Mouse (Mus musculus) small intestine, adult 2 months (tissue): ENCODE results near the gene Tmed2. TPM values are rescaled to one million over a fixed set of nuclear protein-coding genes. Genes with fewer than 3 reads are reported as not detected.

Experiments used
- H3K27ac ChIP-seq: fragments of 200-500 bp; 2 replicates; pipeline ENCODE4 v1.5.1; 2012; ENCODE audit warnings: low read depth, low read length, control low read depth, inconsistent platforms; ENCODE audit not compliant: insufficient read depth
- H3K27me3 ChIP-seq: fragments of 200-500 bp; 2 replicates; pipeline ENCODE4 v1.6.1; 2012; ENCODE audit warnings: mild to moderate bottlenecking, moderate library complexity, low read length, inconsistent platforms; ENCODE audit not compliant: control insufficient read depth, insufficient read depth
- H3K36me3 ChIP-seq: fragments of 200-500 bp; 2 replicates; pipeline ENCODE4 v1.6.1; 2012; ENCODE audit warnings: mild to moderate bottlenecking, low read length, control low read depth, inconsistent platforms; ENCODE audit not compliant: control insufficient read depth, insufficient read depth
- H3K4me1 ChIP-seq: fragments of 200-500 bp; 2 replicates; pipeline ENCODE4 v1.6.1; 2012; ENCODE audit warnings: low read length, inconsistent platforms, mixed read lengths; ENCODE audit not compliant: control insufficient read depth, insufficient read depth, insufficient read length
- H3K4me3 ChIP-seq: fragments of 200-500 bp; 2 replicates; pipeline ENCODE4 v1.5.1; 2012; ENCODE audit warnings: low read depth, mild to moderate bottlenecking, control low read depth, inconsistent platforms, low read length, moderate library complexity
- CTCF ChIP-seq: fragments of 200-500 bp; IDR thresholded peaks from 2 replicates; pipeline ENCODE4 v1.5.1; 2012; ENCODE audit warnings: low read depth, mild to moderate bottlenecking, control low read depth, inconsistent platforms, low read length, moderate library complexity, mixed read lengths; ENCODE audit not compliant: insufficient replicate concordance, insufficient read length; ENCODE audit errors: extremely low read depth
- POLR2A ChIP-seq: fragments of 200-500 bp; IDR thresholded peaks from 2 replicates; pipeline ENCODE4 v1.6.1; 2012; ENCODE audit warnings: low read depth, mild to moderate bottlenecking, control low read depth, inconsistent platforms, low read length, moderate library complexity
- whole genome bisulfite sequencing: fragments of 180-500 bp; shearing (Covaris S2); methylation state at CpG from one replicate; pipeline ENCODE4 v1.1.7; 2018; 5-methylcytosine and 5-hydroxymethylcytosine counted together
- polyA plus RNA-seq: library from polyadenylated mRNA; depleted of rRNA; stranded (reverse); fragments of >200 nt; gene quantifications from 2 replicates; pipeline ENCODE4 v1.2.3, GENCODE M21; 2012

Gene Tmed2
- polyA plus RNA-seq, 1 experiment: 188 TPM

DNA sequence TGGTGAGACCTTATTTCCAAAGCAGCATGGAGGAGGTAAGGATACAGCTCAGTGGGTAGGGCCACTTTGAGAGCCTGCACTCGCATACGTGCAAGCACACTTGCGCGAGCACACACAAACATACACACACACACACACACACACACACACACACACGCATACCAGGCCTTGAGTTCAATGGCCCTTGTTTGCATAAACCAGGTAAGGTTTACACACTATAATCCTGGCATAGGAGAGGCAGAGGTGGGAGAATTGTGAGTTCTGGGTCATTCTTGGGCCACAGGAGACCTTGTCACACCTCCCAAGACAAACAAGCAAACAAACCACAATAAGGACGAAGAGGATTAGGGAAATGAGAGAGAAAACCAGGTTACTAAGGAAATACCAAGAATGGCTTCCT, 31.3 kb upstream of the Tmed2 start:
- no peaks in the 10 kb centered on the region for H3K27me3 ChIP-seq
- peaks cover 1% of the 10 kb centered on the region; the same call in 1 of the 2 replicates for H3K4me1 ChIP-seq
- no peak overlapping the region for H3K4me3 ChIP-seq
- 85% methylated on average over 6 of the region's 6 CpGs for WGBS
- no peaks in the 10 kb centered on the region for H3K36me3 ChIP-seq
- H3K27ac ChIP-seq: no peak overlapping the region
- no peak for TF ChIP-seq POLR2A
- no peak for TF ChIP-seq CTCF

DNA sequence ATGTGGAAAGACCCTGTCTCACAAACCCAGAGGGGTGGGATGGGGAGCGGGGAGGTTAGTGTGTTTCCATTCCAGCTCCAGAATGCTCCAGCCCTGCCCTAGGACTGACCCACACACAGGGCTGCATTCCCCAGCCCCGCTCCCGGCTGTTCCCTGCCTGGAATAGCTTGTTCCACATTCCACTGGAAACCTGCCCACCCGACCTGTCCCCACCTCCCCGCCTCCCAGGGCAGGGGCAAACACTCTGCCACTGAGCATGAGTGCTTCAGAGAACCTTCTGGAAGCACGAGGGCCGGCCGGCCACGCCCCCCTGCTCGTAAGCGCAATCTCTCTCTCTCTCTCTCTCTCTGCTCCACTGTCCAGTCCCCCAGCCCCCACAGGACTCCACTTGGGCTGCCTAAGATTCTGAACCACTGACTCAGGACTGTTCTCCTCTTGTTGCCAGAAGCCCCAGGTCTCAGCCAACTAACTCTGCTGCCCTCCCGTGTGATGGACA, 30.7 kb upstream of the Tmed2 start:
- H3K27me3 ChIP-seq: no peaks in the 10 kb centered on the region
- H3K4me3 ChIP-seq: no peak overlapping the region
- peaks cover 1% of the 10 kb centered on the region; the same call in 1 of the 2 replicates for H3K4me1 ChIP-seq
- H3K36me3 ChIP-seq: no peaks in the 10 kb centered on the region
- WGBS: 37% methylated on average over 12 of the region's 12 CpGs
- no peak for TF ChIP-seq CTCF
- TF ChIP-seq POLR2A: no peak
- H3K27ac ChIP-seq: no peak overlapping the region

GRCm38 (mm10) chr5:124510536-124511050, 29.9 kb upstream of the Tmed2 start:
- no peaks in the 10 kb centered on the region for H3K36me3 ChIP-seq
- H3K27ac ChIP-seq: no peak overlapping the region
- peaks cover 1% of the 10 kb centered on the region; the same call in 1 of the 2 replicates for H3K4me1 ChIP-seq
- H3K27me3 ChIP-seq: no peaks in the 10 kb centered on the region
- H3K4me3 ChIP-seq: no peak overlapping the region
- 89% methylated on average over 10 of the region's 10 CpGs for WGBS
- TF ChIP-seq POLR2A: no peak
- TF ChIP-seq CTCF: no peak

GRCm38 (mm10) chr5:124515789-124516188, 24.7 kb upstream of the Tmed2 start:
- 72% methylated on average over 5 of the region's 5 CpGs for WGBS
- no peak for TF ChIP-seq CTCF
- no peak for TF ChIP-seq POLR2A

GRCm38 (mm10) chr5:124518648-124519047, 21.8 kb upstream of the Tmed2 start:
- H3K36me3 ChIP-seq: no peaks in the 10 kb centered on the region
- TF ChIP-seq POLR2A: no peak
- TF ChIP-seq CTCF: no peak
- no peak overlapping the region for H3K4me3 ChIP-seq
- no peak overlapping the region for H3K27ac ChIP-seq
- no peaks in the 10 kb centered on the region for H3K27me3 ChIP-seq
- no peaks in the 10 kb centered on the region for H3K4me1 ChIP-seq
- 90% methylated on average over 10 of the region's 10 CpGs for WGBS

More at GRCm38 (mm10) chr5:124515789-124516188, 24.7 kb upstream of the Tmed2 start:
- H3K4me1 ChIP-seq: no peaks in the 10 kb centered on the region
- H3K27me3 ChIP-seq: no peaks in the 10 kb centered on the region
- H3K4me3 ChIP-seq: no peak overlapping the region
- H3K36me3 ChIP-seq: no peaks in the 10 kb centered on the region
- H3K27ac ChIP-seq: no peak overlapping the region

GRCm38 (mm10) chr5:124521588-124521987, 18.9 kb upstream of the Tmed2 start:
- Histone ChIP-seq H3K4me1 (no peaks in the 10 kb centered on the region), H3K4me3 (no peak overlapping the region), H3K27me3 (no peaks in the 10 kb centered on the region), H3K27ac (no peak overlapping the region), H3K36me3 (no peaks in the 10 kb centered on the region)
- WGBS: 81% methylated on average over 4 of the region's 4 CpGs
- no peak for TF ChIP-seq POLR2A
- no peak for TF ChIP-seq CTCF

DNA sequence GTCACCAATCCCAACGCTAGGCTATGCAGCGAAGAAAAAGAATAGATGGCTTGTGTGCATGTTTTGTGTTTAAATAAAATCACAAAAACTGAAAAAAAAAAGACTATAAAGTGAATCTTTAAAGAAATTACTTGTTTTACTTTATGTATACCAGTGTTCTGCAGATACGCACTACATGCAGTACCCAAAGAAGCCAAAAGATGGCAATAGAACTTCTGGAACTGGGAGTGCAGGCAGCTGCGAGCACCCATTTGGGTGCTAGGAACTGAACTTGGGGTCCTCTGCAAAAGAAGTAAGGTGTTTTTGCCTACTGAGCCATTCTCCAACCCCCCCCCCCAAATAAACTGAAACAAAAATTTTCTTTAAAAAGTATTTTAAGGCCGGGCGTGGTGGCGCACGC, 17.5 kb upstream of the Tmed2 start:
- Histone ChIP-seq H3K4me1 (no peaks in the 10 kb centered on the region), H3K4me3 (no peak overlapping the region), H3K36me3 (no peaks in the 10 kb centered on the region), H3K27me3 (no peaks in the 10 kb centered on the region), H3K27ac (no peak overlapping the region)
- WGBS: 94% methylated on average over 8 of the region's 8 CpGs
- TF ChIP-seq POLR2A (no peak), CTCF (peak; percentile 23; the same call in 1 of the 2 replicates)

DNA sequence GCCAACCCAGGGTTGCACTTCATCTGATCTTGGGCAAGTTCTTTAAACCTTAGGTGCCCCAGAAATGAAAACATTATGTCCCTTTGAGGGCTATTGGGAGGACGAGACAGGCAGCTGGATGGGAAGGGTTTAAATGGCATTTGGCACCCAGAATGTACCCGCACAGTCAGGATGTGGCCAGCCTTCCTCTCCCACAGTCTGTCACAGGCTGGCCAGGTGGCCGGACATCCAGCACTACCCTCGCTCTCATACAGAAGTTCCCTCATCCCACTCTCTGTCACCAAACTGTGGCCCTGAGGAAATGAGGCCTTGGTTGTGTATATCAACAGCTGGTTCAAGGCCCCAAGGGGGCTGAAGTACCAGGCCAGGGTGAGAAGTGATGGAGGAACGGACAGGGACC, 15.6 kb upstream of the Tmed2 start:
- no peaks in the 10 kb centered on the region for H3K27me3 ChIP-seq
- WGBS: 80% methylated on average over 5 of the region's 5 CpGs
- TF ChIP-seq POLR2A: no peak
- TF ChIP-seq CTCF: no peak
- H3K4me1 ChIP-seq: no peaks in the 10 kb centered on the region
- H3K27ac ChIP-seq: no peak overlapping the region
- H3K4me3 ChIP-seq: no peak overlapping the region
- H3K36me3 ChIP-seq: no peaks in the 10 kb centered on the region
